Mouse (Mus musculus) limb, embryonic 15.5 days (tissue): ENCODE results near the gene N4bp1. TPM values are rescaled to one million over a fixed set of nuclear protein-coding genes. Genes with fewer than 3 reads are reported as not detected.

ENCODE experiments used
- ATAC-seq: fragments of 200-750 bp; cut with Nextera tagmentation; 2 replicates; pipeline ENCODE4 v1.8.0; 2017; ENCODE audit warnings: low read depth, moderate TSS enrichment; ENCODE audit not compliant: insufficient number of reproducible peaks, low FRiP score, low TSS enrichment
- H3K27ac ChIP-seq: fragments of 300-500 bp; sonication (generic); 2 replicates; pipeline ENCODE4 v1.5.1; 2015; ENCODE audit warnings: moderate library complexity, mild to moderate bottlenecking, inconsistent platforms
- H3K27me3 ChIP-seq: fragments of 300-500 bp; sonication (generic); 2 replicates; pipeline ENCODE4 v1.6.1; 2015; ENCODE audit warnings: inconsistent platforms
- H3K36me3 ChIP-seq: fragments of 300-500 bp; sonication (generic); 2 replicates; pipeline ENCODE4 v1.6.1; 2015; ENCODE audit warnings: inconsistent platforms
- H3K4me1 ChIP-seq: fragments of 300-500 bp; sonication (generic); 2 replicates; pipeline ENCODE4 v1.6.1; 2015; ENCODE audit warnings: inconsistent platforms
- H3K4me2 ChIP-seq: fragments of 300-500 bp; sonication (generic); 2 replicates; pipeline ENCODE4 v1.6.1; 2015; ENCODE audit warnings: mild to moderate bottlenecking, inconsistent platforms
- H3K4me3 ChIP-seq: fragments of 300-500 bp; sonication (generic); 2 replicates; pipeline ENCODE4 v1.5.1; 2015; ENCODE audit warnings: mild to moderate bottlenecking, inconsistent platforms
- H3K9ac ChIP-seq: fragments of 300-500 bp; sonication (generic); 2 replicates; pipeline ENCODE4 v1.6.1; 2015; ENCODE audit warnings: inconsistent platforms
- H3K9me3 ChIP-seq: fragments of 300-500 bp; sonication (generic); 2 replicates; pipeline ENCODE4 v1.6.1; 2016; ENCODE audit warnings: inconsistent platforms
- WGBS: fragments of 180-500 bp; shearing (Covaris S2); methylation state at CpG from one replicate; pipeline ENCODE4 v1.1.7; 2015; 5-methylcytosine and 5-hydroxymethylcytosine counted together
- polyA plus RNA-seq: library from polyadenylated mRNA; unstranded; fragments of >200 nt; fragmentation: Nextera tagmentation; extraction: Ambion mirVana; gene quantifications from 2 replicates; pipeline ENCODE4 v1.2.1, GENCODE M21; 2015

N4bp1 gene
- polyA plus RNA-seq, 1 experiment from 2014 or later: 9.5 TPM

DNA sequence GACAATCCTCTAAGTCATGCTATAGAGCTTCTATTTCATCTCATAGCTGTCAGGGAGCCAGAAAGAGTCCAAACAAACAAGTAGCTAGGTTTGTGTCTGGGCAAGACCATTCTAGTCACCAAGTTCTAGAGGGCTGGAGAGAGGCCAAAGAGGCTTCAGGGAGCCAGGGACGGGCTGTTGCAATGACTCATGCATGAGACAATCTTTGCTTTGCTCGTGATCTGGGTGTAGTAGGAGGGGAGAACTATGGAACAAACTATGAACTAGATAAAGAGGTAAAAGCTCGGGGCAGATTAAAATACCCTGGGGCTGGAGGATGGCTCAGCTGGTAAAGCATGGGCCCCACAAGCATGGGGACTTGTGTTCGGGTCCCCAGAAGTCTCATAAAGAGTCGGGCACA is 116.6 kb downstream of the N4bp1 start:
- no peaks in the 10 kb centered on the region for H3K9me3 ChIP-seq
- H3K4me3 ChIP-seq: no peak overlapping the region
- ATAC-seq: no peak
- no peak overlapping the region for H3K4me2 ChIP-seq
- no peak overlapping the region for H3K9ac ChIP-seq
- no peak overlapping the region for H3K27ac ChIP-seq
- no peaks in the 10 kb centered on the region for H3K4me1 ChIP-seq
- no peaks in the 10 kb centered on the region for H3K27me3 ChIP-seq
- no peaks in the 10 kb centered on the region for H3K36me3 ChIP-seq
- 52% methylated on average over 5 of the region's 5 CpGs for WGBS

DNA sequence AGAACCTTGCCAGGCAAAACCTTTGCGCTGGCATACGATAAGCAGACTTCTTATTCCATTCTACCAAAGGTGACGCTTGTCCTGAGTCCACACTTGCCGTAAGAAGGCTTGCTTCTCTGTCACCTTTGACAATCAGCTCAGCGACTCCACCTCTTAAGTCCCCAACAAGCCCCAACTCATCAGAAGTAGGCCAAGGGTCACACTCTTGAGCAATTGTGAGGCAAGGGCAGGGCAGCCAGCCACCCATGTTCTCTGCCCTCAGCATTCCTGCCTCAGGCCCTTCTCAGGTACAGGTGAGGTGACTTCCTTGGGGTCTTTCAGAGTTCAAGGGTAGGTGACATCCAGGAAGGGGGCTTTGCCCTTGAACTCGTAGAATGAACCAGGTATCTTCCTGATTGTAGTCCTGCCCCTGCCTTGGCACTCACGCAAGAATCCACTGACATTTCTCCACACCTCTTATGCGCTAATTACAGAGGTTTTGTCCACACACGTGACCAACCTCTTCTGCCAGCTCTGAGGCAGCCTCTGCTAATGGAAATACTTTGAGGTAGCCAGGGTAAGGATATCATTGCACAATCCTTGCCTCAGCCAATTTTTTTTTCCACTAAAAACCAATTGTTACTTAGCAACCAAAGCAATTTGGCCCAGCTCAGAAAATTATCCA is 118.4 kb downstream of the N4bp1 start:
- Histone ChIP-seq H3K4me1 (no peaks in the 10 kb centered on the region), H3K4me3 (no peak overlapping the region), H3K4me2 (no peak overlapping the region), H3K9ac (no peak overlapping the region), H3K27me3 (no peaks in the 10 kb centered on the region), H3K36me3 (no peaks in the 10 kb centered on the region), H3K9me3 (no peaks in the 10 kb centered on the region), H3K27ac (no peak overlapping the region; the same call in 1 of the 2 replicates)
- no peak for ATAC-seq
- WGBS: 78% methylated on average over 9 of the region's 9 CpGs

- H3K9ac ChIP-seq: no peak overlapping the region
Measured at GRCm38 (mm10) chr8:86765669-86766068, 119.4 kb downstream of the N4bp1 start.

GRCm38 (mm10) chr8:86765155-86765554 is 119.9 kb downstream of the N4bp1 start:
- ATAC-seq: no peak
- 84% methylated on average over 10 of the region's 10 CpGs for WGBS
- Histone ChIP-seq H3K4me1 (no peaks in the 10 kb centered on the region), H3K27ac (no peak overlapping the region), H3K9me3 (no peaks in the 10 kb centered on the region), H3K4me3 (no peak overlapping the region), H3K36me3 (no peaks in the 10 kb centered on the region), H3K4me2 (no peak overlapping the region), H3K27me3 (no peaks in the 10 kb centered on the region), H3K9ac (no peak overlapping the region)

More at GRCm38 (mm10) chr8:86765669-86766068, 119.4 kb downstream of the N4bp1 start:
- Histone ChIP-seq H3K36me3 (no peaks in the 10 kb centered on the region), H3K27me3 (no peaks in the 10 kb centered on the region), H3K4me2 (no peak overlapping the region), H3K4me3 (no peak overlapping the region), H3K9me3 (no peaks in the 10 kb centered on the region), H3K27ac (no peak overlapping the region), H3K4me1 (no peaks in the 10 kb centered on the region)
- ATAC-seq: no peak
- 89% methylated on average over 8 of the region's 8 CpGs for WGBS

DNA sequence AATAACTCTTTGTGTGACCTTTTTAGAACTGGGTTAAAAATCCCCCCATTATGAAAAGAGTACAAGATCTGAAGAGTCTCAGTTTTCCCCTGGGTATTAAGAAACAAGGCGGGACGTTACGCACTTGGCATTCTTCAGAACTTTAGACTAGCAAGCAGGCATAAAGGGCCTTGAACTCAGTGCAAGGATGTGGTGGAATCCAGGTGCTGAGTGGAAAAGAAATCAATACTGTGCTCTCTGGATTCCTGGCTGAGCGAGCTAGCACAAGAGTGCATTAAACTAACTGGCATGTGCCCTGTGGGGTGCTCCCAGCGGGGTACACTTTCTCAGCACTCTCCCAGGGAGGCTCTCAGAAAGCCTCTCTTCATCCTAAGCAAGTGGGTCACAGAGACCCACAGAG is 122.3 kb downstream of the N4bp1 start:
- no peaks in the 10 kb centered on the region for H3K36me3 ChIP-seq
- H3K4me1 ChIP-seq: no peaks in the 10 kb centered on the region
- WGBS: 62% methylated on average over 5 of the region's 5 CpGs
- H3K9ac ChIP-seq: no peak overlapping the region
- no peak overlapping the region for H3K4me3 ChIP-seq
- no peak overlapping the region for H3K27ac ChIP-seq
- no peak overlapping the region for H3K4me2 ChIP-seq
- no peaks in the 10 kb centered on the region for H3K9me3 ChIP-seq
- H3K27me3 ChIP-seq: no peaks in the 10 kb centered on the region
- no peak for ATAC-seq

GRCm38 (mm10) chr8:86760746-86761145 is 124.3 kb downstream of the N4bp1 start:
- H3K27ac ChIP-seq: no peak overlapping the region
- H3K9me3 ChIP-seq: no peaks in the 10 kb centered on the region
- H3K9ac ChIP-seq: no peak overlapping the region
- no peaks in the 10 kb centered on the region for H3K36me3 ChIP-seq
- no peak overlapping the region for H3K4me2 ChIP-seq
- H3K4me1 ChIP-seq: no peaks in the 10 kb centered on the region; the same call in 1 of the 2 replicates
- ATAC-seq: no peak
- WGBS: 77% methylated on average over 6 of the region's 6 CpGs
- no peak overlapping the region for H3K4me3 ChIP-seq
- H3K27me3 ChIP-seq: no peaks in the 10 kb centered on the region

DNA sequence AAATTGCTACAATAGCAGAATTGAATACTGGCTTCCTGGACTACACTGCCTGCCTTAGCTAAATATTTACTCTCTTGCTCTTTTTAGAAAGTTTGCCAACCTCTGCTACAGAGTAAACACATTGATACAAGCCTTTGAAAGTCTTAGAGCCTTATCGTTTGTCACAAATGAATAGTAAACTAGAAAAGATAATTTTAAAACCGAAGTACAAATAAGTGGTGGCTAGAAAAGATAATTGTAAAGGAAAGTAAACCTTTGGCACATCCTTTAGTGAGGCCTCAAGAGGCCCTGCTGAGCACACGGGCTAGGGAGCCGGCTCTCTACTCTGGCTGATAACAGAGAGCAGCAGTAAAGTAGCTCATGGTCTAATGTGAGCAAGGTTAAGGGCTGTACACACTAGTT is 126.0 kb downstream of the N4bp1 start:
- Histone ChIP-seq H3K27me3 (no peaks in the 10 kb centered on the region), H3K9ac (no peak overlapping the region), H3K36me3 (no peaks in the 10 kb centered on the region), H3K27ac (no peak overlapping the region), H3K4me2 (no peak overlapping the region), H3K9me3 (no peaks in the 10 kb centered on the region), H3K4me1 (no peaks in the 10 kb centered on the region; the same call in 1 of the 2 replicates), H3K4me3 (no peak overlapping the region)
- 71% methylated on average over 4 of the region's 4 CpGs for WGBS
- no peak for ATAC-seq

GRCm38 (mm10) chr8:86758651-86759050 is 126.4 kb downstream of the N4bp1 start:
- Histone ChIP-seq H3K4me2 (no peak overlapping the region), H3K36me3 (no peaks in the 10 kb centered on the region), H3K9ac (no peak overlapping the region), H3K4me1 (no peaks in the 10 kb centered on the region; the same call in 1 of the 2 replicates), H3K4me3 (no peak overlapping the region), H3K9me3 (no peaks in the 10 kb centered on the region), H3K27ac (no peak overlapping the region), H3K27me3 (no peaks in the 10 kb centered on the region)
- WGBS: 75% methylated on average over 3 of the region's 3 CpGs
- no peak for ATAC-seq

Other genes starting within 250 kb of the N4bp1 start
- gene Gm10638, start 139.6 kb downstream of the N4bp1 start, polyA plus RNA-seq: 4.0 and 4.4 TPM in 2 replicates
- 38.6 and 41.6 TPM in 2 replicates for gene Siah1a, start 139.3 kb downstream of the N4bp1 start, polyA plus RNA-seq